Mouse (Mus musculus): ENCODE data around the gene Serhl.

GRCm38 (mm10) chr15:83121709-83122565, 32.6 kb downstream of the Serhl start:
- TF ChIP-seq POLR2A (IDR thresholded peaks at IDR 0.05; ENCODE audit: insufficient read depth, low read depth, low read length) (no peak), CTCF (IDR thresholded peaks at IDR 0.05) (peak; percentile 28), EP300 (IDR thresholded peaks at IDR 0.05; ENCODE audit: insufficient read depth, low read depth, low read length) (no peak)

Data from heart, adult 2 months (tissue).